Mouse (Mus musculus): Measurements from ENCODE around the gene Antxr1. TPM values are rescaled to one million over a fixed set of nuclear protein-coding genes. Genes with fewer than 3 reads are reported as not detected.

The Antxr1 gene
- polyA plus RNA-seq, 1 experiment from 2014 or later = 5.2 TPM

GRCm38 (mm10) chr6:87123406-87123805 lies 212.2 kb downstream of the Antxr1 start:
- H3K9me3 ChIP-seq (ENCODE audit: low read length) = no peaks in the 10 kb centered on the region
- no peak for ATAC-seq (ENCODE audit: low FRiP score, low TSS enrichment)
- no peaks in the 10 kb centered on the region for H3K27me3 ChIP-seq (ENCODE audit: insufficient read depth, low read length)
- no peak overlapping the region for H3K9ac ChIP-seq (replicated peaks; ENCODE audit: low read length)
- no peak overlapping the region for H3K4me3 ChIP-seq (ENCODE audit: low read length)
- no peaks in the 10 kb centered on the region for H3K36me3 ChIP-seq (ENCODE audit: insufficient read depth, low read length)
- H3K4me2 ChIP-seq (replicated peaks; ENCODE audit: low read depth, low read length) = no peak overlapping the region
- H3K4me1 ChIP-seq (ENCODE audit: insufficient read depth, low read length) = peaks cover 10% of the 10 kb centered on the region
- WGBS = 88% methylated on average over 6 of the region's 6 CpGs
- no peak overlapping the region for H3K27ac ChIP-seq (ENCODE audit: low read length)

- Histone ChIP-seq H3K27ac (ENCODE audit: low read length) (no peak overlapping the region), H3K9me3 (ENCODE audit: low read length) (no peaks in the 10 kb centered on the region), H3K4me3 (ENCODE audit: low read length) (no peak overlapping the region), H3K4me1 (ENCODE audit: insufficient read depth, low read length) (peaks cover 4% of the 10 kb centered on the region), H3K27me3 (ENCODE audit: insufficient read depth, low read length) (no peaks in the 10 kb centered on the region), H3K36me3 (ENCODE audit: insufficient read depth, low read length) (no peaks in the 10 kb centered on the region), H3K4me2 (replicated peaks; ENCODE audit: low read depth, low read length) (no peak overlapping the region), H3K9ac (replicated peaks; ENCODE audit: low read length) (no peak overlapping the region)
- 67% methylated on average over 7 of the region's 7 CpGs for WGBS
- no peak for ATAC-seq (ENCODE audit: low FRiP score, low TSS enrichment)
These were observed 213.7 kb downstream of the Antxr1 start for GRCm38 (mm10) chr6:87121961-87122360.

- Histone ChIP-seq H3K27ac (ENCODE audit: low read length) (no peak overlapping the region), H3K9ac (replicated peaks; ENCODE audit: low read length) (no peak overlapping the region), H3K27me3 (ENCODE audit: insufficient read depth, low read length) (no peaks in the 10 kb centered on the region), H3K36me3 (ENCODE audit: insufficient read depth, low read length) (no peaks in the 10 kb centered on the region), H3K4me3 (ENCODE audit: low read length) (no peak overlapping the region), H3K4me1 (ENCODE audit: insufficient read depth, low read length) (no peaks in the 10 kb centered on the region), H3K4me2 (replicated peaks; ENCODE audit: low read depth, low read length) (no peak overlapping the region), H3K9me3 (ENCODE audit: low read length) (no peaks in the 10 kb centered on the region)
- WGBS = 83% methylated on average over 6 of the region's 6 CpGs
- no peak for ATAC-seq (ENCODE audit: low FRiP score, low TSS enrichment)
These were observed 215.0 kb downstream of the Antxr1 start for GRCm38 (mm10) chr6:87120661-87121060.

- H3K27ac ChIP-seq (ENCODE audit: low read length) = no peak overlapping the region
- H3K4me3 ChIP-seq (ENCODE audit: low read length) = no peak overlapping the region
- no peaks in the 10 kb centered on the region for H3K36me3 ChIP-seq (ENCODE audit: insufficient read depth, low read length)
- 44% methylated on average over 4 of the region's 4 CpGs for WGBS
- no peaks in the 10 kb centered on the region for H3K9me3 ChIP-seq (ENCODE audit: low read length)
- ATAC-seq (ENCODE audit: low FRiP score, low TSS enrichment) = no peak
- no peaks in the 10 kb centered on the region for H3K27me3 ChIP-seq (ENCODE audit: insufficient read depth, low read length)
- H3K4me1 ChIP-seq (ENCODE audit: insufficient read depth, low read length) = no peaks in the 10 kb centered on the region
- no peak overlapping the region for H3K9ac ChIP-seq (replicated peaks; ENCODE audit: low read length)
- no peak overlapping the region for H3K4me2 ChIP-seq (replicated peaks; ENCODE audit: low read depth, low read length)
These were observed 215.6 kb downstream of the Antxr1 start for GRCm38 (mm10) chr6:87119975-87120374.

GRCm38 (mm10) chr6:87119066-87119837 lies 216.4 kb downstream of the Antxr1 start:
- no peak overlapping the region for H3K9ac ChIP-seq (replicated peaks; ENCODE audit: low read length)
- no peak overlapping the region for H3K4me2 ChIP-seq (replicated peaks; ENCODE audit: low read depth, low read length)
- no peak overlapping the region for H3K27ac ChIP-seq (ENCODE audit: low read length)
- 61% methylated on average over 20 of the region's 20 CpGs for WGBS
- peak; percentile 27; the same call in 1 of the 2 replicates for ATAC-seq (ENCODE audit: low FRiP score, low TSS enrichment)
- no peaks in the 10 kb centered on the region for H3K9me3 ChIP-seq (ENCODE audit: low read length)
- no peaks in the 10 kb centered on the region for H3K36me3 ChIP-seq (ENCODE audit: insufficient read depth, low read length)
- H3K4me1 ChIP-seq (ENCODE audit: insufficient read depth, low read length) = no peaks in the 10 kb centered on the region
- H3K4me3 ChIP-seq (ENCODE audit: low read length) = no peak overlapping the region
- no peaks in the 10 kb centered on the region for H3K27me3 ChIP-seq (ENCODE audit: insufficient read depth, low read length)

- H3K4me2 ChIP-seq (replicated peaks; ENCODE audit: low read depth, low read length) = no peak overlapping the region
- WGBS = 90% methylated on average over 7 of the region's 7 CpGs
- H3K36me3 ChIP-seq (ENCODE audit: insufficient read depth, low read length) = no peaks in the 10 kb centered on the region
- no peaks in the 10 kb centered on the region for H3K4me1 ChIP-seq (ENCODE audit: insufficient read depth, low read length)
- H3K27ac ChIP-seq (ENCODE audit: low read length) = no peak overlapping the region
- no peak overlapping the region for H3K4me3 ChIP-seq (ENCODE audit: low read length)
- H3K9ac ChIP-seq (replicated peaks; ENCODE audit: low read length) = no peak overlapping the region
- H3K9me3 ChIP-seq (ENCODE audit: low read length) = no peaks in the 10 kb centered on the region
- ATAC-seq (ENCODE audit: low FRiP score, low TSS enrichment) = no peak
- H3K27me3 ChIP-seq (ENCODE audit: insufficient read depth, low read length) = no peaks in the 10 kb centered on the region
These were observed 219.0 kb downstream of the Antxr1 start for GRCm38 (mm10) chr6:87116596-87116995.

- H3K4me3 ChIP-seq (ENCODE audit: low read length) = no peak overlapping the region
- H3K9ac ChIP-seq (replicated peaks; ENCODE audit: low read length) = no peak overlapping the region
- ATAC-seq (ENCODE audit: low FRiP score, low TSS enrichment) = no peak
- H3K36me3 ChIP-seq (ENCODE audit: insufficient read depth, low read length) = no peaks in the 10 kb centered on the region
- no peaks in the 10 kb centered on the region for H3K4me1 ChIP-seq (ENCODE audit: insufficient read depth, low read length)
- H3K27ac ChIP-seq (ENCODE audit: low read length) = no peak overlapping the region
- no peak overlapping the region for H3K4me2 ChIP-seq (replicated peaks; ENCODE audit: low read depth, low read length)
- H3K9me3 ChIP-seq (ENCODE audit: low read length) = no peaks in the 10 kb centered on the region
- WGBS = 83% methylated on average over 2 of the region's 2 CpGs
- no peaks in the 10 kb centered on the region for H3K27me3 ChIP-seq (ENCODE audit: insufficient read depth, low read length)
These were observed 219.6 kb downstream of the Antxr1 start for GRCm38 (mm10) chr6:87115981-87116380.

- no peak overlapping the region for H3K27ac ChIP-seq (ENCODE audit: low read length)
- no peaks in the 10 kb centered on the region for H3K36me3 ChIP-seq (ENCODE audit: insufficient read depth, low read length)
- ATAC-seq (ENCODE audit: low FRiP score, low TSS enrichment) = no peak
- no peaks in the 10 kb centered on the region for H3K9me3 ChIP-seq (ENCODE audit: low read length)
- H3K4me2 ChIP-seq (replicated peaks; ENCODE audit: low read depth, low read length) = no peak overlapping the region
- 89% methylated on average over 6 of the region's 6 CpGs for WGBS
- H3K9ac ChIP-seq (replicated peaks; ENCODE audit: low read length) = no peak overlapping the region
- no peak overlapping the region for H3K4me3 ChIP-seq (ENCODE audit: low read length)
- no peaks in the 10 kb centered on the region for H3K27me3 ChIP-seq (ENCODE audit: insufficient read depth, low read length)
- H3K4me1 ChIP-seq (ENCODE audit: insufficient read depth, low read length) = no peaks in the 10 kb centered on the region
These were observed 223.5 kb downstream of the Antxr1 start for GRCm38 (mm10) chr6:87112125-87112524.

GRCm38 (mm10) chr6:87111493-87111892 lies 224.1 kb downstream of the Antxr1 start:
- Histone ChIP-seq H3K4me1 (ENCODE audit: insufficient read depth, low read length) (no peaks in the 10 kb centered on the region), H3K27me3 (ENCODE audit: insufficient read depth, low read length) (no peaks in the 10 kb centered on the region), H3K4me3 (ENCODE audit: low read length) (no peak overlapping the region), H3K9ac (replicated peaks; ENCODE audit: low read length) (no peak overlapping the region), H3K27ac (ENCODE audit: low read length) (no peak overlapping the region), H3K9me3 (ENCODE audit: low read length) (no peaks in the 10 kb centered on the region), H3K4me2 (replicated peaks; ENCODE audit: low read depth, low read length) (no peak overlapping the region), H3K36me3 (ENCODE audit: insufficient read depth, low read length) (no peaks in the 10 kb centered on the region)
- 90% methylated on average over 1 of the region's 1 CpGs for WGBS
- no peak for ATAC-seq (ENCODE audit: low FRiP score, low TSS enrichment)

- Histone ChIP-seq H3K4me1 (ENCODE audit: insufficient read depth, low read length) (peaks cover 13% of the 10 kb centered on the region), H3K36me3 (ENCODE audit: insufficient read depth, low read length) (no peaks in the 10 kb centered on the region), H3K9me3 (ENCODE audit: low read length) (no peaks in the 10 kb centered on the region), H3K4me3 (ENCODE audit: low read length) (no peak within 1 kb of the TSS), H3K27me3 (ENCODE audit: insufficient read depth, low read length) (peaks cover 2% of the 10 kb centered on the region; the same call in 1 of the 2 replicates), H3K27ac (ENCODE audit: low read length) (no peak within 1 kb of the TSS), H3K4me2 (replicated peaks; ENCODE audit: low read depth, low read length) (no peak within 1 kb of the TSS), H3K9ac (replicated peaks; ENCODE audit: low read length) (no peak within 1 kb of the TSS)
- ATAC-seq (ENCODE audit: low FRiP score, low TSS enrichment) = no peak
- WGBS = 62% methylated on average over 11 of the region's 11 CpGs
These were observed 231.4 kb downstream of the Antxr1 start, which contains the start of gene D6Ertd527e for GRCm38 (mm10) chr6:87104123-87104796. TSS of gene D6Ertd527e (plus strand) at chr6:87104746.
